Mouse (Mus musculus) neutrophil, adult 5-6 weeks (primary cell): Measurements from ENCODE around the gene Bad. TPM values are rescaled to one million over a fixed set of nuclear protein-coding genes. Genes with fewer than 3 reads are reported as not detected.
A peak's percentile ranks its signal among the peaks of the same experiment; 100 is the strongest.

Experiments
- ATAC-seq: fragments of 151-379, 151-347 bp; 2 replicates; pipeline ENCODE4 v1.8.0; 2017; ENCODE audit warnings: mild to moderate bottlenecking, moderate TSS enrichment; ENCODE audit not compliant: insufficient number of reproducible peaks, poor library complexity, low FRiP score, severe bottlenecking; ENCODE audit errors: extremely low read depth
- total RNA-seq: library from RNA; stranded (forward); fragments of 200-1000 nt; gene quantifications from 2 replicates; pipeline ENCODE4 v1.2.3, GENCODE M21; 2017

Gene Bad
- total RNA-seq, 1 experiment from 2014 or later: 35.0 TPM

DNA sequence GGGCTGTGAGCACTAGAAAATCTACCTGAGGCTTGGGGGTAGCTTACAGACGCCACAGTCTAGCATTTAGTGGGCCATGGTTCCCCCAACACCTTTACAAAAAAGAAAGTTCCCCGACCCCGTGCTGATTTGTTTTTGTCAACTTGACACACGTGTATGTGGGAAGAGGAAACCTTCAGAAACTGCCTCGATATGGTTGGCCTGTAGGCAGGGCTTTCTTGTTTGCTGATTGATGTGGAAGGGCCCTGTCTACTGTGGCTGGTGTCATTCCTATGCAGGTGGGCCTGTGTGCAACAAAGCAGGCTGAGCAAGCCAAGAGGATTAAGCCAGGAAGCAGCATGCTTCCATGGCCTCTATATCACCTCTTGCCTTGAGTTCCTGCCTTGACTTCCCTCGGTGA is 28.6 kb upstream of the Bad start:
- no peak for ATAC-seq

DNA sequence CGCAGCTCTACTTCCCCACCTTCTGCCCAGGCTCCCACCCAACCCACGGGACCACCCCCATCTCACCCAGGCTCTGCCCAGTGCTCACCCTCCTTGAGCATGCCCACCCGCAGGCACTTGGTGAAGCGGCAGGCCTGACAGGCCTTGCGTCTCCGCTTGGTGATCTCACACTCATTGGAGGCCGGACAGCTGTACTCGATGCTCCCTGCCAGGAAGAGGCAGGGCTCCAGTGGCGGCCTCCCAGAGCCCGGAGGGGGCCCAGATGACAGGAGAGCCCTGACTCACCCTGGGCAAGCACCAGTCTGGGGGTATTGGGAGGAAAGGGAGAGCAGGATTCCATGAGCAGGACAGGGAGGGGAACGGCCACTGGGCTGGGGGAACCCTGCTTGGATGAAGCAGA is 27.7 kb upstream of the Bad start:
- no peak for ATAC-seq

DNA sequence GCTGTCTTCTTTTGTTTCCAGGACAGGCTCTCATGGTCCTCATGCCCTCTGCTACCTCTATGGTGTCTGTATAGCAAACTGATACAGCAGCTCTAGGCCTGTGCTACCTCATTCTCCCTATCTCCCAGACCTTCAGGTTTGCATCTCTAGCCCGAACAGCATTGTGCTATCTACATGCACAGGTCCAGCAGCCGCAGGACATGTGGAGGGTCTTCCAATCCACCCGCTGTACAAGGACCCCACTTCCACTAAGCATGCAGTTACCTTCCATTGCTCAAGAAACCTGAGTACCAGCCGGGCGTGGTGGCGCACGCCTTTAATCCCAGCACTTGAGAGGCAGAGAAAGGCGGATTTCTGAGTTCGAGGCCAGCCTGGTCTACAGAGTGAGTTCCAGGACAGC is 27.1 kb upstream of the Bad start:
- no peak for ATAC-seq

DNA sequence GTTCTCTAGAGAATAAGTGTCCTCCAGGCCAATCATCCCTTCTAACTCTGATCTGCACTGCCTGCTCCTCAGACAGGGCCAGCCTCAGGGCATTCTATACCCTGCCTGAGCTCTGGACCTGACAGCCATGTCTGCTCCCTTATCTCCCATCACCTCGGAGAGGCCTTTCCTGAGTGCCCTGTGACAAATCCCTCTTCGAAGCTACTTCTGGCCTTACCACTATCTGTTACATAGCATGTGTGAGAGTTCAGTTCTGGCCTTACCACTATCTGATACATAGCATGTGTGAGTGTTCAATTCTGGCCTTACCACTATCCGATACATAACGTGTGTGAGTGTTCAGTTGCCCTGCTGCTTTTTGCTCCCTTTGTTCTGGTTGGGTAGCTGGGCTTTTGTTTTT is 26.4 kb upstream of the Bad start:
- no peak for ATAC-seq

DNA sequence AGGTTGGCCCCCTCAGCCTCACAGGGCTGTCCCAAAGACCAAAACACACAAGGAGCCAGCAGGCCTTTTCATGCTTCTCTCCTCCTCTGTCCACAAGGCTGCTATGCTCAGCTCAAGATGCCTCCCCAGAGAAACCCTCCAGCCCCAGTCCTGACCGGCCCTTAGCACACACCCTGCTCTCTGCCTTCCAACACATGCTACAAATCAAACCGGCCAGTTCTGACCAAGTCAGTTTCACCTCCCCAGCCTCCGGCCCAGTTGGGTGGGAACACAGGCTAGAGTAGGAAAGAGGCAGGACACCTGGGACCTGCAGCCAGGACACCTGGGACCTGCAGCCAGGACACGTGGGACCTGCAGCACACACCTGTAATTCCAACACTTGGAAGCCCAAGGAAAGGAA is 25.2 kb upstream of the Bad start:
- ATAC-seq: no peak

DNA sequence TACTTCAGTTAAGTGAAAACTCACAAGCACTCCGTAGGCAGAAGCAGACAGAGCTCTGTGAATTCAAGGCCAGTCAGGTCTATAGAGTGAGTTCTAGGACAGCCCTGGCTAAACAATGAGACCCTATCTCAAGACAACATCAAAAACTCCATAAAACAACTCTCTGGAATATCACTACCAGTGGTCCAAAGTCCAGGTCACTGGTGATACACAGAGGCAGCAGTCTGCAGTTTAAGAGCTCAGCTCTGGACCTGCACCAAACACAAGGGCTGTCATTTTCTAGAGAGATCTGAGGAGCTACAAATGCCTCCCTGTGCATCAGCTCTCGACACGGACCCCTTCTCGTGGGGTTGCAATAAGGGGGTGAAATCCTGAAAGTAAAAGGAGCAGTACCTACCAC is 23.3 kb upstream of the Bad start:
- no peak for ATAC-seq

DNA sequence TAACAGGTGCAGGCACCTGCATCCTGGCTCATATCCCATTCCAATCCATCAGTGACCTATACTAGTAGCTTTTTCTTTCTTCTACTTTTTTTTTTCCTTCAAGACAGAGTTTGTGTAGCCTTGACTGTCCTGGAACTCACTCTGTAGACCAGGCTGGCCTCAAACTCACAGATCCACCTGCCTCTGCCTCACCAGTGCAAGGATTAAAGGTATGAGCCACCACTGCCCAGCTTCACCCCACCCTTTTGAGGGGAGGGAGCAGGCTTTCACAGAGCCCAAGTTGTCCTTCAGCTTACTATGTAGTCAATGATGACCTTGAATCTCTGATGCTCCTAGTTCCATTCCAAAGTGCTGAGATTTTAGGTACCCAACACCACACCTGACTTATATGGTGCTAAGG is 22.2 kb upstream of the Bad start:
- no peak for ATAC-seq

DNA sequence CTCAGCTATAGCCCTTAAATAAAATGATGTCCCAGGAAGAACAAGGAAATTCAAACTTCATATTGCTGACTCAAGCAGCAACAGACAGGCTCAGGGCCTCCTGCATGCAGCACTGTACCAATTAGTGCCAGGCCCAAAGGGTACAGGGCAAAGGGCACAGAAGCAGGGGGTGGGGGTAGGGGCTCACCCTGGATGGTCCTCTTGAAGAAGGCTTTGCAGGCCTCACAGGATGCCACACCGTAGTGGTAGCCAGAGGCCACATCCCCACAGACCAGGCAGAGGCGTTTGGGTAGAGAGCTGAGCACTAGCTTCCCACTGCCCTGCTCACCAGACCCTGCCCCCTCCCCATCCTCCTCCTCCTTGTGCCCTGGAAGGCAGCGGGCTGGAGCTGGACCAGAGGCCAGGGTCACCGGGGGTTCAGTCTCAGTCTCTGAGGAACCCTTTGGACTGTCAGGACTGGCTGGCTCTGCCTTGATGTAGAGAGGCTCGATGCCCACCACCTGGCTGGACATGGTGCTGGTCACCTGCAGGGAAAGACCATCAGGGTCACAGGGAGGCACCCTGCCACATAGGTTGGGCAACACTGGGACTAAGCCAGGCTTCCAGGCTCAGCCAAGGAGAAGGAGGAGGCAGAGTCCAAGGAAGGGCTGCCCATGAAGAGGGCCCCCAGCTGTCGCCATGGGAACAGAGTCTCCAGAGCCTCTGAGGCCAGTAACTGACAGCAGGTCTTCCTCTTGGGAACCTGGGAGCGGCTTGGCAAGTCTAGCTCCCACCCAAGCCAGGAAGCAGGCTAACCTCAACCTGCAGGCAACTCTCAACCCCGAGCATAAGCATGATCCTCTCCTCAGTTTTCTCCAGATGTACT is 21.6 kb upstream of the Bad start:
- ATAC-seq: no peak

DNA sequence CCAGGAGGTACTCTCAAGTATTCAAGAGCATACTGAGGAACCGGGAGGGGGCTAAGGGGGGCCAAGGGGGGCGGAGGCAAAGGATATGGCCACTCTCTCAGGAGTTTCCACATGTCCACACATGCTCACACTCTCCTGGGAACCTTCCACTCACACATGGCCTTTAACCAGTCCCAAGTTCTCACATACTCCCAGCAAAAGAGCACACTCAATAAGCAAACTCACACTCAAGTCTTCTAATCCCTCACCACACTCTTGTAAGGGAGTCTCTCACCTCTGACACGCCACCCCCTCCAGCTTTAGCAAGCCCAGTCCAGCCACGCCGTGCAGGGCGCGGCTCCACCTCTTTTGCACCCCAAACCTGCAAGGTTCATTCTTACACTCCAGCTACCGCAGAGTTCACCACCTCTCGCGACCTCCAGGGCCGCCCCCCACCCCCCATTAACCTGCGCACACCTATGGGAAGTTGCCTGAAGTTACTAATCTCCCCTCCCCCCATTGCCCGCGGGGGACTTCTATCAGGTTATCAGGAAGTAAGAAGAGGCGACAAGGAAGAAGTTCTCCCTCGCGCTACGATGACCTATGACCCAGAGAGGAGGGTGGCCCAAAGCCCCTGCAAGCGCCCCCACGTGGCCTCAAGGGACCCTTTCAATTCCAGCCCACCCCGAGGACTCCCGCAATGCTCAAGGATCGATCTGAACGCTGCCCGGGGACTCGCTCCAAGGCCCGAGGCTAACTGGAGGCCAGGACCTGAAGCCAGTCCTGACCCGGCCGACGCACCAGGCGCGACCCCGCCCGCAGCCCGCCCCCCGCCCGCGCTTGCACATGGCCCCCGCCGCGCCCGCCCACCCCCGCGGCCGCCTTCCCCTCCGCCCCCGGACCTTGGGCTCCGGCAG is 20.7 kb upstream of the Bad start:
- no peak for ATAC-seq

DNA sequence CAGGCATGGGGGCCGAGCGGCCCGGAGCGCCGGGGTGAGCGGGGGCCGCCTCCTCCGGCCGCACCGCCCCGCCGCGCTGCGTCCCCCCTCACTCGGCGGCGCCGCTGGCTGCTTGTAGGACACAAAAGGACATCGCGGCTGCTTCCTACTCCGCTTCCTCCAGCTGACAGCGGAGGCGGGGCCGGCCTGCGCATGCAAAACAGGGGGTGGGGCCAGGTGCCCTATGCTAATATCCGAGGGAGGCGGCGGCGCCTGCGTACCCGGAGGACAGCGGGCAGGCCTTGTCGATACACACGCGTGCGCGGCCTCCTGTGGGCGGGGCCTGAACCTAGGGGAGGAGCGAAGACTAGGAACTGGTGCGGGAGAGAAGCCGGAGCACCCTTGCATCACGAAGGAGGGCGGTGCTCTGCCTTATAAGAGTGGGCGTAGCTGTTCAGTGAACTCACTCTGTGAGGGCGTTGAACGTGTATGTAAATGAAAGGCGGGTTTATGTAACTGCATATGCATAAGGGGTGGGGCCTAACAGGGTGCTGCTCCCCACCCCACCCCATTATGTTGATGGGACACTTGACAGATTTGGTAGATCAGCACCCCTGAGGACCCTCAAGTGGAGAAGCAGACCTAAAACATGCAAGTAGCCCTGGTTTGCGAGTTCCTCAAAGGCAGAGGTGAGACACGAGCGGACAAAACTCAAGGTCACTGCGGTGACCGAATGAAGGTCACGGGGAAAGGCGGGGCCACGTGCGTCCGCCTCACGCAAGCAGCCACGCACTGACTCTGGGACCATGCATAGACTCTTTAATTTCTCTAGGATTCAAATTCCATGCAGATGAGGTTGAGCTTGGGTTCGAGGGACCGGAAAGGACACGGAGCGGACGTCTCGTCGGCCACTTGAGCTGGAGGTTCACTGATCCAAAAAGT is 19.8 kb upstream of the Bad start, which contains the start of gene Esrra:
Esrra (minus strand) TSS at position 167 of the 921 bp plus-strand sequence.
- ATAC-seq: peak; percentile 89

DNA sequence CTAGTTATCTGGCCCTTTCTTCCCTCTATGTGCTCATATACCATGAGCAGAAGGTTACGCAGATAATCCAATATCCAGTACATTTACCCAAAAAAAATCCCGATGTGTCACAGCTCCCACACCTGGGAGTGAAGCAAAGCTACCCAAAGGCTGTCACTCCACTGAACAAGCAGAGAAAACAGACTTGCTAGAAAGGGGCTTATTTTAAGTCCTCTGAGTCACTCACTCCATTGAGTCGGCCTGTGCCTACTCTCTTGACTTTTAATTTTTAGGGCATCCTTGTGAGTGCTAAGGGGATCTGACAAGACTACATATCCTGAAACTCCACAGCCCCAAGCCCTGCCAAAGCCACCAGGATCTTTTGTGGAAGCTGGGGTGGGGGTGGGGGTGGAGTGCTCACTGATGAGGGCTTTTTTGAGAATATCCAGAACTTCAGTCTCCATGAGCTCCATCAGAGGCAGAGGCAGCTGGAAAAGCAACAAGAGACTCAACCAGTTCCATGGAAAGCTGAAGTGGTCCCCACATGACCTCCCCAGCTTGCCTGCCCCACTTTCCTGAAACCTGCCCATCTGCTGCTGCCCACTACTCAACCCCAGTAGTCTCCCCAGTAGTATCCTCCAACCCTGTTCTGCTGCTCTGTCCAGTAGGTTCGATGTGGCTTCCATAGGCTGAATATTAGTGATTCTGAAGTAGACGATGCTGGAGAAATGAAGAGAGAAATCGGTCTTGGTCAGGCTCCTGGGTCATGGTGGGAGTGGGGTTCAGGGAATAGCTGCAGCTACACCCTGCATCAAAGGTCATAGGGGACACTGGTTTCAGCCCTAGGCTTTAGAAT is 18.5 kb upstream of the Bad start:
- no peak for ATAC-seq

DNA sequence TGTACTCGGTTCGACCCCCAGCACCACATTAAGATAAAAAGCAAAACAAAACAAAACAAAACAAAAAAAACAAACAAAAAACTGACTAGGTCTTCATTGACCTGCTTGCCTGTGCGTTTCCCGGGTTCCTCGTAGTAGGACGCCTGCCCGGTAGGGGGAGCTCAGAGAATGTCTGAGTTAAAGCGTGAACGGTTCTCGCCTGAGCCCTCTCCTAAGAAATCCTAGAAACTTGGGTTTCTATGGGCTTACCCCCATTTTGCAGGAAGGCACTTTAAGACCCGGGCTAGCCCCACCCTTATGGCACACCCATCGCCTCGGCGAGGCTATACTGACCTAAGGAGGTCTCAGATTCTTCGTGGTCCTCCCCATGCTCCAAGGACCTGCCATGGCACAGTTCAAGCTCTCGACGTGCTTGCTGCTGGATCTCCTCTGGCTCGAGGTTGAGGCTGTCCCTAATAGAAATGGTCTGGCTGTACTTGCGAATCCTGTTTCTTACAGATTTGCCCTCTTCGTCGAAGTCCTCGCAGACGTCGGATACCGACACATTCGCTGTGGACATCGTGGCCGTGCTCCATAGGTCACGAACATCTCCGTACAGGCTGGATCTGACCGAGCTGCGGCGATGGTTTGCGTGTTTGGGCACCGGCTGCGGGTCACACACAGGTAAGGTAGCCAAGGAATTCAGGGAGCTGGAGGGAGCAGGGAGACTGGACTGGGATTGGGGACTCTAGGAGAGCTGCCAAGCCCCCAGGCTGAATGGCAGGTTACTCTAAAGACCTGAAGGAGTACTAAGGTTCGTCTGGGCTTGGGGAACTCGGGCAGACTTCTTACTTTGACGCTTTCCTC is 17.0 kb upstream of the Bad start:
- no peak for ATAC-seq

DNA sequence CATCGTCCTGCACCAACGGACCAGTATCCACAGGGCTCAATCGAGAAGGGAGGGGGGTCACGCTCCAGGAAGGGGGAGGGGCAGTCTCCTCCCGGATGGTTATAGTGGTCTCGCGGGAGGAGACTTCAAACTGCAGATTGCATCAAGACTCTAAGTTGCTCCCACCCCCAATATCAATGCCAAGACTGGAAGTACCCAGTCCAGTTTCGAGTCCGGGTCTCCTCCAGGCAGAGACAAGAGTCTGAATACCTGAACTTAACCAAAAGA is 16.4 kb upstream of the Bad start, which contains the start of gene Catsperz:
Catsperz (minus strand) TSS at position 74 of the 267 bp plus-strand sequence.
- no peak for ATAC-seq

DNA sequence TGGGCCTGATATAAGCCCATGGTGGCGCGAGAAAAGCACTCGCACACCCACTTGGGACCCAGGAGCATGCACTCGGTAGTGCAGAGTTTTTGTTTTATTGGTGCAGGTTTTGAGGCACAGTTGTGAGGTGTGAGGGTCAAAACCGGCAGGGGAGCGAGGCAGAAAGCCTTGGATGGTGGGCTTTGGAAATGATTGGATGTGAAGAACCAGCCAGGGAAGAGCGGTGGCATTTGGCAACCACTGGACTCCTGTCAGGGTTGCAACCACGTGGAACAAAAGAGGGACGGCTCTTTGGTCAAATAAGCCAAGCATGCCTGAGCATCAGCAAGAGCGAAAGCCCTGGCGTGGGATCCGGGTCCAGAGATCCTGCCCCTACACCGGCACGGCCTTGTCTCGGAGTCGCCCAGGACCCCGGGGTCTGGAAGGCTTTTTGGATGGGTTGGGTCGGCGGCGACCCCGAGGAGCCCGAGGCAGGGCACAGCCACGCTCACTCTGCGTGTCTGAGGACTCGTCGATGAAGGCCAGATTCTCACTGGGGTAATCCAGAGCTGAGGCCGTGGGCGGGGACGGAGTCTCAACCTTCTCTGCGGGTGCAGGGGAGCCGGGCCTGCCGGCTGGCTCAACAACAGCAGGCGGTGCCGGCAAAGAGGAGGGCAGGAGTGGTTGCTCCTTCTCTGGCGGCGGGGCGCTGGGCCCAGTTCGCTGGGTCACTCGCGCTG is 15.9 kb upstream of the Bad start:
- ATAC-seq: no peak

DNA sequence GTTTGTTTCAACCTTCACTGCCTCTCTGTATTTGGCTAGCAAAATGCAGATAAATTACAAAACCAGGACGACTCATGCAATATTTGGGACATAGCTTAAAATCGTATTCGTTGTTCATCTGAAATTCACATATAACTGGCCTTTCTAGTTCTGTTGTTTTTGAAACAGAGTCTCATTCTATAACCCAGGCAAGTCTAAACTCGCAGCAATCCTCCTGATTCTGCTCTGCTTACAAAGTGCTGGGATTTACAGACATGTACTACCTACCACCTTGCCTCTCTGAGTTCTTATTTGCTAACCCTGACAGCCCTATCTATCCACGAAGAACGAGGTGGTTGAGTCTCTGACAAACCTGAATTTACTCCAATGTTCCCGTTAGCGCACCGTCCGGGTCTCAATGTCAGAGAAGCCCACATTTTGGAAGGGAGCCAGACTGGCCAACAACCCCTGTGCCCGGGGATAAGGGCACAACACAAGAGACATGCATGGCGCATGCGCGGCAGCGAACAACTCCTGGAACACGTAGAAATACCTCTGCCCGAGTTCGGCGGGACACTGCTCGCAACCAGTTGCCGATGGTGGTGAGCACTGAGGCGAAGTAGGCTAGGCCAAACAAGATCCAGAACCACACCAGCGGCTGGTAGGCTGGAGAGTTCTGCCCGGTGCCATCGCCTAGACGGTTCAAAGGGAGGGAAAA is 15.0 kb upstream of the Bad start:
- ATAC-seq: no peak

DNA sequence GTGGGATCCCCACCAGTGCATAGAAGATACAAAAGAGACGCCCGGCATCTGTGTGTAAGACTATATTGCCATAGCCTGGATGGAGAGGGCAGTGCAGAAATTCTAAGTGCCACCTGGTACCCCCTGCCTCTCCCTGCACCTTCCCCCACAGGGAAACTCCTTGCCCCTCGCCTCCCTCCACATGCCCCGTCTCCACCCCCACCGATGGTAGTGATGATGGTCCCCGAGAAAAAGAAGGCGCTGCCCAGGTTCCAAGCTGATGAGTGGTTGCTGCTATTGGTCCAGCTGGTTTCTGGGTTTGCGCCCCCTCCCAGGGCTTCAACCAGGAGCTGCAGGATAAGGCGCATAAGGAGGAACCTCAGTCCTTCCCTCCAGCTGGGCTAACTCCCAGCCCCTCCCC is 13.6 kb upstream of the Bad start:
- ATAC-seq: no peak
